Mouse (Mus musculus) midbrain, embryonic 11.5 days (tissue): ENCODE measurements around the gene Hmox1. TPM values are rescaled to one million over a fixed set of nuclear protein-coding genes. Genes with fewer than 3 reads are reported as not detected.

ENCODE experiments used
- ATAC-seq: fragments of 200-750 bp; cut with Nextera tagmentation; 2 replicates; pipeline ENCODE4 v1.8.0; 2017; ENCODE audit warnings: moderate TSS enrichment, moderate library complexity; ENCODE audit not compliant: low FRiP score
- DNase-seq: peaks from one replicate; pipeline ENCODE4 v3.0.0; 2015; ENCODE audit warnings: low spot score; ENCODE audit errors: missing footprints
- H3K27ac ChIP-seq: fragments of 300-500 bp; sonication (generic); 2 replicates; pipeline ENCODE4 v1.5.1; 2014; ENCODE audit warnings: low read depth, low read length
- H3K27me3 ChIP-seq: fragments of 300-500 bp; sonication (generic); 2 replicates; pipeline ENCODE4 v1.6.1; 2014; ENCODE audit warnings: mild to moderate bottlenecking, low read length, moderate library complexity, mixed read lengths; ENCODE audit not compliant: control insufficient read depth, insufficient read depth
- H3K36me3 ChIP-seq: fragments of 300-500 bp; sonication (generic); 2 replicates; pipeline ENCODE4 v1.6.1; 2014; ENCODE audit warnings: mild to moderate bottlenecking, low read length, moderate library complexity, mixed read lengths; ENCODE audit not compliant: control insufficient read depth, insufficient read depth
- H3K4me1 ChIP-seq: fragments of 300-500 bp; sonication (generic); 2 replicates; pipeline ENCODE4 v1.6.1; 2014; ENCODE audit warnings: low read length; ENCODE audit not compliant: control insufficient read depth, insufficient read depth
- H3K4me2 ChIP-seq: fragments of 300-500 bp; sonication (generic); 2 replicates; pipeline ENCODE4 v1.6.1; 2014; ENCODE audit warnings: mild to moderate bottlenecking, moderate library complexity
- H3K4me3 ChIP-seq: fragments of 300-500 bp; sonication (generic); 2 replicates; pipeline ENCODE4 v1.5.1; 2014; ENCODE audit warnings: low read depth, low read length
- H3K9ac ChIP-seq: fragments of 300-500 bp; sonication (generic); 2 replicates; pipeline ENCODE4 v1.6.1; 2014; ENCODE audit warnings: low read length
- H3K9me3 ChIP-seq: fragments of 300-500 bp; sonication (generic); 2 replicates; pipeline ENCODE4 v1.6.1; 2016; ENCODE audit warnings: low read length; ENCODE audit not compliant: control insufficient read depth
- WGBS: fragments of 180-500 bp; shearing (Covaris S2); extraction: QIAGEN DNeasy Blood & Tissue Kit; methylation state at CpG from one replicate; pipeline ENCODE4 v1.1.7; 2014; 5-methylcytosine and 5-hydroxymethylcytosine counted together
- polyA plus RNA-seq: library from polyadenylated mRNA; unstranded; fragments of >200 nt; fragmentation: Nextera tagmentation; extraction: Ambion mirVana; gene quantifications from 2 replicates; pipeline ENCODE4 v1.2.1, GENCODE M21; 2014

The Hmox1 gene
- polyA plus RNA-seq, 1 experiment from 2014 or later: 15.7 TPM

DNA sequence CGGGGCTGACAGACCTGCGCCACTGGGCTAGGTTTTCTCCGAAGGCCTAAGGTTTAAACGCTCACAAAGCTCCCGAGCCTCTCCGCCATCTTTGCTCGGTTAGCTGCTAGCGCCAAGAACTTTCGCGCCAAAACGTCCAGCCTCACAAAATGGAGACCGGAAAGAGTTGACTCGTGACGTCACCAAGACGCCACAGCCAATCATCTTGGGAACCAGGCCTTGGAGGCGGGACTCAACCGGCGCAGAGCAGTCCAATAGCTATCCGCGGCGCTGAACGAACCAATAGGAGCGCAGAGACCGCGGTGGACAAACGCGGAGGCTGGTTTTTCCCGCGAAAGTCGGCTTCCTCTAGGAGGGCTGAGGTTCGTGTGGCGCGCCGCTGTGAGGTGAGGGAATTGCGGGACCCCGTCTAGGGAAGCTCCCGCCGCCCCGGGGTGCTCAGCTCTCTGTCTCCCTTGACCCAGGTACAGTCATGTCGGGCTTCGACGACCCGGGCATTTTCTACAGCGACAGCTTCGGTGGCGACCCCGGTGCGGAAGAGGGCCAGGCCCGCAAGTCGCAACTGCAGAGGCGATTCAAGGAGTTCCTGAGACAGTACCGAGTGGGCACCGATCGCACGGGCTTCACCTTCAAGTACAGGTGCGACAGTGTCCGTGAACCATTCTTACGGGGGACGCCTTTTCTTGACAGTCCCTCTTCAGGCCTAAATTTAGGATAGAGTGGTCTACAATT is 16.0 kb downstream of the Hmox1 start, which contains the start of gene Mcm5:
Gene Mcm5, plus strand, starts transcription at position 334 of the 732 bp plus-strand sequence.
- ATAC-seq (peak; percentile 98), DNase-seq (peak; percentile 100)
- Histone ChIP-seq H3K4me3 (peak within 1 kb of the TSS; percentile 58), H3K36me3 (peaks cover 7% of the 10 kb centered on the region; the same call in 1 of the 2 replicates), H3K27ac (peak within 1 kb of the TSS; percentile 71), H3K9ac (peak within 1 kb of the TSS; percentile 91), H3K4me1 (peaks cover 10% of the 10 kb centered on the region), H3K27me3 (no peaks in the 10 kb centered on the region), H3K4me2 (peak within 1 kb of the TSS; percentile 76), H3K9me3 (no peaks in the 10 kb centered on the region)
- under 1% methylated on average over 59 of the region's 59 CpGs for WGBS

DNA sequence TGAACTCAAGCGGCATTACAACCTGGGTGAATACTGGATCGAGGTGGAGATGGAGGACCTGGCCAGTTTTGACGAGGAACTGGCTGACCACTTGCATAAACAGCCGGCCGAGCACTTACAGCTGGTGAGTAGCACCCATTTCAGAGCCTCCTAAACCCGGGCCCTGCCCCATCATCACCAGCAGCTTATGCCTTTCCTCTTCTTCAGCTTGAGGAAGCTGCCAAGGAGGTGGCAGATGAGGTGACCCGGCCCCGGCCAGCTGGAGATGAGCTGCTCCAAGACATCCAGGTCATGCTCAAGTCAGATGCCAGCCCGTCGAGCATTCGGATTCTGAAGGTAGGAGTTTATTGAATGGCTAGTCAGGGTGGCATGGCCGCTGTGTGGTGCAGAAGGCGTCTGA is 16.7 kb downstream of the Hmox1 start:
- H3K4me1 ChIP-seq: peaks cover 10% of the 10 kb centered on the region
- 20% methylated on average over 13 of the region's 13 CpGs for WGBS

DNA sequence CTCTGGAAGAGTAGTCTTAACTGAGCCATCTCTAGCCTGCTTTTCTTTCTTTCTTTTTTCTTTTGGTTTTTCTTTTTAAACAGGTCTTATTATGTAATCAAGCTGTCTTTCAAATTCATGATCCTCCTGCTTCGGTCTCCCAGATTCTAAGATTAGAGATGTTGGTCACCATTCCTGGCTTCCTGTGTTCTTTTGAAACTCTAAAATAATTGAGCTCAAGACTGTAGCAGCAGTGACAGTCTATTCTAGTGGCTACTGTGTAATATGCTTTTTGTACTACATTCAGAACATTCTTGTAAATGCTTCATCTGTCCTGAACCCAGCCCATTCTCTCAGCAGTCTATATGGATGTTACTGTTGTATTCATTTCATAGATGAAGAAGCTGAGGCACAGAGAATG is 25.1 kb downstream of the Hmox1 start:
- Histone ChIP-seq H3K4me3 (no peak overlapping the region), H3K4me2 (no peak overlapping the region), H3K27me3 (no peaks in the 10 kb centered on the region), H3K9ac (no peak overlapping the region), H3K9me3 (no peaks in the 10 kb centered on the region), H3K27ac (no peak overlapping the region), H3K4me1 (no peaks in the 10 kb centered on the region), H3K36me3 (peaks cover 44% of the 10 kb centered on the region)
- ATAC-seq: no peak
- 90% methylated on average over 1 of the region's 1 CpGs for WGBS
- no peak for DNase-seq

More for the DNA sequence above, 16.7 kb downstream of the Hmox1 start:
- peak overlapping the region; percentile 76 for H3K4me2 ChIP-seq
- DNase-seq (no peak), ATAC-seq (no peak)
- peaks cover 10% of the 10 kb centered on the region; the same call in 1 of the 2 replicates for H3K36me3 ChIP-seq
- H3K27me3 ChIP-seq: no peaks in the 10 kb centered on the region
- peak overlapping the region; percentile 58 for H3K4me3 ChIP-seq
- no peaks in the 10 kb centered on the region for H3K9me3 ChIP-seq
- H3K27ac ChIP-seq: no peak overlapping the region
- H3K9ac ChIP-seq: peak overlapping the region; percentile 73

DNA sequence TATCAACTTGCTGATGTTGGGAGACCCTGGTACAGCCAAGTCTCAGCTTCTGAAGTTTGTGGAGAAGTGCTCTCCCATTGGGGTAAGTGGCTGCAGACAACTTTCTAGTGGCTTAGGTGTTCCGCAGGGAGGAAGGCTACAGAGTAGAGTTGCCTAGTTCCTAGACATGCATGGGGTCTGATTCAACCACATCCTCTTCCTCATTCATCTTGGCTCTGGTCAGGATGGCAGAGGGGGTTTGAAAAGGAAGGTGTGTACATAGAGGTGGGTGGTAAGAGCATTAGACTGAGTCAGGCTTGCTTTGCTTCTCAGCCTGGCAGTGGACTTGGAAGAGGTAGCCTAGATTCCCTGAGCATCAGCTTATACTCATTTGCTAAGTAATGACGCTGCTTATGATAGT is 25.9 kb downstream of the Hmox1 start:
- Histone ChIP-seq H3K4me3 (no peak overlapping the region), H3K4me1 (no peaks in the 10 kb centered on the region), H3K36me3 (peaks cover 46% of the 10 kb centered on the region), H3K9me3 (no peaks in the 10 kb centered on the region), H3K27me3 (no peaks in the 10 kb centered on the region), H3K4me2 (no peak overlapping the region), H3K9ac (no peak overlapping the region), H3K27ac (no peak overlapping the region)
- 100% methylated on average over 2 of the region's 2 CpGs for WGBS
- ATAC-seq (no peak), DNase-seq (no peak)

DNA sequence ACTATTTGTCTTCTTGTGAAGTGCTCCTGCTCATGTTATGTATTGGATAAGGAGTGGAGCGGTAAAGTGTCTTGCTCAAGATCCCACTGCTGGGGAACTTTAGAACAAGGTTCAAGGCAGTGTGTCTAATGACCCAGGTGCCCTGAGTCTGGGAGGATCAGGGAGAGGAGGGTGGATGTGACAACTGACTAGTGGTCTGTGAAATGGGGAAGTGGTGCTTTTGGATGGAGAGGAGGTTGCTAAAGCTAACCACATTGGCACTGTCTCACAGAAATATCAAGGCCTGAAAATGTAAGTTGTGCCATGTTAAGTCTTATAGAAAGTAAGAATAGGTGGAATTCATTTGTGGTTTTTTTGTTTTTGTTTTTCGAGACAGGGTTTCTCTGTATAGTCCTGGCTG is 26.3 kb downstream of the Hmox1 start:
- no peak overlapping the region for H3K27ac ChIP-seq
- peaks cover 45% of the 10 kb centered on the region for H3K36me3 ChIP-seq
- DNase-seq (no peak), ATAC-seq (no peak)
- no peaks in the 10 kb centered on the region for H3K9me3 ChIP-seq
- WGBS: 95% methylated on average over 2 of the region's 2 CpGs
- no peak overlapping the region for H3K9ac ChIP-seq
- no peak overlapping the region for H3K4me3 ChIP-seq
- H3K4me2 ChIP-seq: no peak overlapping the region
- H3K27me3 ChIP-seq: no peaks in the 10 kb centered on the region
- H3K4me1 ChIP-seq: no peaks in the 10 kb centered on the region

DNA sequence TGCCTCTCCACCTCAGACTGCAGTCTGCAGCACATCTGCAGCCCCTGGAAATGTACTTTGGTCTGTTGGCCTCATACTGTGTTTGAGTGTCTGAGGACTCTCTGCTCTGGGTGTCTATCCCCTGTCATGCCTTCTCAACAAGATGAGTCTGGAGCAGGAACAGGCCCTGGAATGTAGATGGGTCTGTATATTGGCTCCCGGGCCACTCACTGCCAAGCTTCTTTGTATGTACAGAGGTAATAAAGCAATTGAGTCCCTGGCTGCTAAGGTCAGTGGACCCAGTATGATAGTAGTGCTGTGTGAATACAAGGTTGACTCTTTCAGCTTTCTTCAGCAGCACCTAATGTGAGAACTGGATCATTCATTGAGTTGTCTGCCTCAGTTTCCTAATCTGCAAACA is 34.0 kb downstream of the Hmox1 start:
- Histone ChIP-seq H3K9ac (no peak overlapping the region), H3K4me3 (no peak overlapping the region), H3K4me2 (no peak overlapping the region), H3K27me3 (no peaks in the 10 kb centered on the region), H3K36me3 (peaks cover 20% of the 10 kb centered on the region), H3K27ac (no peak overlapping the region), H3K9me3 (no peaks in the 10 kb centered on the region), H3K4me1 (no peaks in the 10 kb centered on the region)
- 94% methylated on average over 1 of the region's 1 CpGs for WGBS
- DNase-seq (peak; percentile 76), ATAC-seq (no peak)

DNA sequence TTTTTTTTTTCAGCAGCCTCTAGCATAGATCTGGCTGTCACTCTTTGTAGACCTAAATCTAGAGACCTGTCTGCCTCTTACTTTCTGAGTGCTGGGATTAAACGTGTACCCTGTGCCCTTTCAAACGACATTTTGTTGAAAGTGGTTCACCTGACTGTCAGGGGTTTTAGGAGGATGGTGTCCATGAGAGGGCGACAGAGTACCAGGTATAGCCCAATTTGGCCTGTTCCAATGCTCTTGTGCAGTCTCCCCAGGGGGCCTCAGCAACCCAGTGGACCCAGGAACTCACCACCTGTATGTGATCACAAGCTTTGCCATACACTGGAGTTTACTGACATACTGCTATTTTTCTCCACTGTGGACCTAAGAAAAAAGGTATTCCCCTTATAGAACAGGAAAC is 39.1 kb downstream of the Hmox1 start:
- Histone ChIP-seq H3K4me3 (no peak overlapping the region), H3K4me2 (no peak overlapping the region), H3K27me3 (no peaks in the 10 kb centered on the region), H3K9me3 (no peaks in the 10 kb centered on the region), H3K27ac (no peak overlapping the region), H3K4me1 (0 out of 2 replicates have a peak, but pooled peaks cover under 1% of the 10 kb centered on the region), H3K9ac (no peak overlapping the region), H3K36me3 (peaks cover 4% of the 10 kb centered on the region)
- ATAC-seq (no peak), DNase-seq (peak; percentile 47)
- 22% methylated on average over 3 of the region's 3 CpGs for WGBS

DNA sequence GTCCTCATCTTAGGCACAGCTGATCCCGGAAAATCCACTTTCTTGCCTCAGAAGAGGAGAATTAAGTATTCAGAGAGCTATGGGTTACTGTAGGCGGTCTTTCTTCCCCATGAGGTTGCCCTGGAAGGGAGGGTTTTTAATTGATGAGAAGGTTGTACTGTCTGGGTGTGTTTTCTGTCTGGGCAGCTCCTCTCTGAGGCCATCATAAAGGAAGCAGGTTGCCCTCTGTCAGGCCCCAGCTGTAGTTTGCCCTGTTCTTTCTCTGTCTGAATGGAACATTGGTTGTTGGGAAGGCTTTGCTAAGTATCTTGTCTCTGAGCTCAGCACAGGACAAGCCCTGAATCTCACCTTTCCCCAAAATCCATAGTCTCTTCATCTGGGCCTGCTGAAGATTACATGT is 40.0 kb downstream of the Hmox1 start:
- Histone ChIP-seq H3K4me2 (no peak overlapping the region), H3K4me1 (0 out of 2 replicates have a peak, but pooled peaks cover 2% of the 10 kb centered on the region), H3K4me3 (no peak overlapping the region), H3K36me3 (peaks cover 3% of the 10 kb centered on the region), H3K27ac (no peak overlapping the region), H3K27me3 (no peaks in the 10 kb centered on the region), H3K9me3 (no peaks in the 10 kb centered on the region), H3K9ac (no peak overlapping the region)
- ATAC-seq: no peak
- 80% methylated on average over 2 of the region's 2 CpGs for WGBS
- DNase-seq: peak; percentile 57

DNA sequence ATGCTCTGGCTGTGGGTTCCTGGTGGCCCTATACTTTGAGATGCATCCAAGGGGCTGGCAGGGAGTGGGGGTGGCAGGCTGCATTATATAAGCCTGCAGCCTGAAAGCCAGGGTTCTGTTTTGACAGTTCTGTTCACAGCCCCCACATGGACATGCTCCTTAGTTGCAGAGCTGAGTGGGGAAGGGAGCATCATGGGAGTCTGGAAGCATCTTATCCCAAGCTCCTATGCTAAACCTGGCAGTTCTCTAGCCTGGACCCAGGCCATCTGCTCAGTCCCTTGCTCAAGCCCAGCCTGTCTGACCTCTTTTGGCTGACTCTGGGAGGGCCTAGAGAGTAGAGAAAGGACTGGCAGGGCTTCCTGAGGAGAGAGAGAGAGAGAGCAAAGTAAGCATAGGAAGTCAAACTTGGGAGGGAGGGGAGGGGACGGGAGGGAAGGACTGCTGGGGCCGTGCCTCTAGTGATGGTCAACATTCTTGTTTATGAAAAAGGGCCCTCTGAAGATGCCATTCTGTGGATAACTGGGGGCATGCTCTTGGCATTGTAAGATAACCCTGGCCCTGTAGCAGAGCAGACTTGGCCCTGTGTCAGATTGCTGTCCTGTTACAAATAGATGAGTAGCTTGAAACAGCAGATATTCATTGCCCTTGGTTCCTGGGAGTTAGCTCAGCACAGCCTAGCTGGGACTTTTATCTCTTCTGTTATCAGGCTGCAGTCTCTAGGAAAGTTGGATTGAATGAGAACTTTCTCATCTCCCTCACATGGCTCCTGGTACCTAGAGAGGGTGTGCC is 41.4 kb downstream of the Hmox1 start:
- H3K36me3 ChIP-seq: no peaks in the 10 kb centered on the region
- WGBS: 70% methylated on average over 2 of the region's 2 CpGs
- no peak overlapping the region for H3K4me3 ChIP-seq
- 0 out of 2 replicates have a peak, but pooled peaks cover 2% of the 10 kb centered on the region for H3K4me1 ChIP-seq
- no peak overlapping the region for H3K4me2 ChIP-seq
- ATAC-seq (no peak), DNase-seq (peak; percentile 80)
- no peaks in the 10 kb centered on the region for H3K27me3 ChIP-seq
- no peak overlapping the region for H3K9ac ChIP-seq
- H3K27ac ChIP-seq: no peak overlapping the region
- H3K9me3 ChIP-seq: no peaks in the 10 kb centered on the region
